Mouse (Mus musculus) small intestine, adult 2 months (tissue): ENCODE results near the gene Dapk2. TPM values are rescaled to one million over a fixed set of nuclear protein-coding genes. Genes with fewer than 3 reads are reported as not detected.

ENCODE experiments used
- H3K27ac ChIP-seq: fragments of 200-500 bp; 2 replicates; pipeline ENCODE4 v1.5.1; 2012; ENCODE audit warnings: low read depth, low read length, control low read depth, inconsistent platforms; ENCODE audit not compliant: insufficient read depth
- H3K27me3 ChIP-seq: fragments of 200-500 bp; 2 replicates; pipeline ENCODE4 v1.6.1; 2012; ENCODE audit warnings: mild to moderate bottlenecking, moderate library complexity, low read length, inconsistent platforms; ENCODE audit not compliant: control insufficient read depth, insufficient read depth
- H3K36me3 ChIP-seq: fragments of 200-500 bp; 2 replicates; pipeline ENCODE4 v1.6.1; 2012; ENCODE audit warnings: mild to moderate bottlenecking, low read length, control low read depth, inconsistent platforms; ENCODE audit not compliant: control insufficient read depth, insufficient read depth
- H3K4me1 ChIP-seq: fragments of 200-500 bp; 2 replicates; pipeline ENCODE4 v1.6.1; 2012; ENCODE audit warnings: low read length, inconsistent platforms, mixed read lengths; ENCODE audit not compliant: control insufficient read depth, insufficient read depth, insufficient read length
- H3K4me3 ChIP-seq: fragments of 200-500 bp; 2 replicates; pipeline ENCODE4 v1.5.1; 2012; ENCODE audit warnings: low read depth, mild to moderate bottlenecking, control low read depth, inconsistent platforms, low read length, moderate library complexity
- CTCF ChIP-seq: fragments of 200-500 bp; IDR thresholded peaks from 2 replicates; pipeline ENCODE4 v1.5.1; 2012; ENCODE audit warnings: low read depth, mild to moderate bottlenecking, control low read depth, inconsistent platforms, low read length, moderate library complexity, mixed read lengths; ENCODE audit not compliant: insufficient replicate concordance, insufficient read length; ENCODE audit errors: extremely low read depth
- POLR2A ChIP-seq: fragments of 200-500 bp; IDR thresholded peaks from 2 replicates; pipeline ENCODE4 v1.6.1; 2012; ENCODE audit warnings: low read depth, mild to moderate bottlenecking, control low read depth, inconsistent platforms, low read length, moderate library complexity
- WGBS: fragments of 180-500 bp; shearing (Covaris S2); methylation state at CpG from one replicate; pipeline ENCODE4 v1.1.7; 2018; 5-methylcytosine and 5-hydroxymethylcytosine counted together
- polyA plus RNA-seq: library from polyadenylated mRNA; depleted of rRNA; stranded (reverse); fragments of >200 nt; gene quantifications from 2 replicates; pipeline ENCODE4 v1.2.3, GENCODE M21; 2012

Gene Dapk2
- polyA plus RNA-seq, 1 experiment: 8.2 TPM

GRCm38 (mm10) chr9:66138193-66138592 is 19.8 kb upstream of the Dapk2 start:
- Histone ChIP-seq H3K4me3 (no peak overlapping the region), H3K4me1 (no peaks in the 10 kb centered on the region), H3K36me3 (peaks cover 55% of the 10 kb centered on the region), H3K27ac (no peak overlapping the region), H3K27me3 (no peaks in the 10 kb centered on the region)
- 95% methylated on average over 7 of the region's 7 CpGs for WGBS
- TF ChIP-seq CTCF (no peak), POLR2A (no peak)

GRCm38 (mm10) chr9:66142265-66142664 is 15.8 kb upstream of the Dapk2 start:
- no peaks in the 10 kb centered on the region for H3K27me3 ChIP-seq
- H3K4me3 ChIP-seq: no peak overlapping the region
- TF ChIP-seq POLR2A (no peak), CTCF (no peak)
- WGBS: 58% methylated on average over 1 of the region's 1 CpGs
- H3K27ac ChIP-seq: no peak overlapping the region
- peaks cover 28% of the 10 kb centered on the region for H3K36me3 ChIP-seq
- peaks cover 7% of the 10 kb centered on the region for H3K4me1 ChIP-seq

- Histone ChIP-seq H3K4me1 (peaks cover 7% of the 10 kb centered on the region), H3K27me3 (no peaks in the 10 kb centered on the region), H3K4me3 (no peak overlapping the region), H3K27ac (no peak overlapping the region), H3K36me3 (peaks cover 11% of the 10 kb centered on the region)
- WGBS: 7% methylated on average over 6 of the region's 6 CpGs
- TF ChIP-seq CTCF (peak; percentile 35; the same call in 1 of the 2 replicates), POLR2A (no peak)
Measured at GRCm38 (mm10) chr9:66144248-66144647, 13.8 kb upstream of the Dapk2 start.

GRCm38 (mm10) chr9:66146141-66146540 is 11.9 kb upstream of the Dapk2 start:
- Histone ChIP-seq H3K36me3 (no peaks in the 10 kb centered on the region), H3K4me3 (no peak overlapping the region), H3K4me1 (peaks cover 7% of the 10 kb centered on the region), H3K27me3 (no peaks in the 10 kb centered on the region), H3K27ac (peak overlapping the region; percentile 38; the same call in 1 of the 2 replicates)
- no peak; the same call in 1 of the 2 replicates for TF ChIP-seq CTCF
- TF ChIP-seq POLR2A: no peak

GRCm38 (mm10) chr9:66152011-66152410 is 6.0 kb upstream of the Dapk2 start:
- H3K4me1 ChIP-seq: peaks cover 21% of the 10 kb centered on the region
- 75% methylated on average over 9 of the region's 9 CpGs for WGBS
- H3K27ac ChIP-seq: no peak overlapping the region
- no peaks in the 10 kb centered on the region for H3K36me3 ChIP-seq
- no peak overlapping the region for H3K4me3 ChIP-seq
- TF ChIP-seq CTCF: no peak
- TF ChIP-seq POLR2A: no peak
- no peaks in the 10 kb centered on the region for H3K27me3 ChIP-seq

- H3K27me3 ChIP-seq: no peaks in the 10 kb centered on the region
- no peak for TF ChIP-seq CTCF
- TF ChIP-seq POLR2A: no peak
- WGBS: 40% methylated on average over 6 of the region's 6 CpGs
- H3K4me3 ChIP-seq: no peak overlapping the region
- peaks cover 26% of the 10 kb centered on the region for H3K4me1 ChIP-seq
- H3K27ac ChIP-seq: peak overlapping the region; percentile 86
- H3K36me3 ChIP-seq: no peaks in the 10 kb centered on the region
Measured at GRCm38 (mm10) chr9:66153594-66153993, 4.4 kb upstream of the Dapk2 start.

GRCm38 (mm10) chr9:66154013-66154412 is 4.0 kb upstream of the Dapk2 start:
- H3K36me3 ChIP-seq: no peaks in the 10 kb centered on the region
- no peaks in the 10 kb centered on the region for H3K27me3 ChIP-seq
- H3K27ac ChIP-seq: peak overlapping the region; percentile 86
- H3K4me1 ChIP-seq: peaks cover 27% of the 10 kb centered on the region
- TF ChIP-seq POLR2A (no peak), CTCF (no peak)
- no peak overlapping the region for H3K4me3 ChIP-seq
- WGBS: 52% methylated on average over 9 of the region's 9 CpGs
